Mouse (Mus musculus) forebrain, embryonic 15.5 days (tissue): ENCODE data around the gene Hist1h2ad. TPM values are rescaled to one million over a fixed set of nuclear protein-coding genes. Genes with fewer than 3 reads are reported as not detected.
"Not testable (repeated sequence)": the region's sequence is repeated elsewhere in the genome, so short reads cannot be mapped to it uniquely, and the experiment has no call there.

Source experiments
- ATAC-seq: fragments of 200-750 bp; cut with Nextera tagmentation; replicated peaks from 2 replicates; pipeline ENCODE4 v1.8.0; 2017; ENCODE audit warnings: mild to moderate bottlenecking, moderate TSS enrichment, moderate library complexity
- H3K27ac ChIP-seq: fragments of 300-500 bp; sonication (generic); replicated peaks from 2 replicates; pipeline ENCODE4 v1.5.1; 2015; ENCODE audit warnings: mild to moderate bottlenecking, inconsistent platforms
- H3K27me3 ChIP-seq: fragments of 300-500 bp; sonication (generic); 2 replicates; pipeline ENCODE4 v1.6.1; 2015; ENCODE audit warnings: inconsistent platforms
- H3K36me3 ChIP-seq: fragments of 300-500 bp; sonication (generic); 2 replicates; pipeline ENCODE4 v1.6.1; 2015; ENCODE audit warnings: mild to moderate bottlenecking, inconsistent platforms
- H3K4me1 ChIP-seq: fragments of 300-500 bp; sonication (generic); 2 replicates; pipeline ENCODE4 v1.6.1; 2015; ENCODE audit warnings: inconsistent platforms
- H3K4me2 ChIP-seq: fragments of 300-500 bp; sonication (generic); replicated peaks from 2 replicates; pipeline ENCODE4 v1.6.1; 2015; ENCODE audit warnings: mild to moderate bottlenecking, inconsistent platforms
- H3K4me3 ChIP-seq: fragments of 300-500 bp; sonication (generic); 2 replicates; pipeline ENCODE4 v1.5.1; 2015; ENCODE audit warnings: mild to moderate bottlenecking, inconsistent platforms
- H3K9ac ChIP-seq: fragments of 300-500 bp; sonication (generic); replicated peaks from 2 replicates; pipeline ENCODE4 v1.6.1; 2015; ENCODE audit warnings: mild to moderate bottlenecking, inconsistent platforms
- H3K9me3 ChIP-seq: fragments of 300-500 bp; sonication (generic); 2 replicates; pipeline ENCODE4 v1.6.1; 2016; ENCODE audit warnings: inconsistent platforms
- whole genome bisulfite sequencing: fragments of 180-500 bp; shearing (Covaris S2); methylation state at CpG from one replicate; pipeline ENCODE4 v1.1.7; 2015; ENCODE audit warnings: mixed read lengths; 5-methylcytosine and 5-hydroxymethylcytosine counted together
- polyA plus RNA-seq: library from polyadenylated mRNA; unstranded; fragments of >200 nt; fragmentation: Nextera tagmentation; extraction: Ambion mirVana; gene quantifications from 2 replicates; pipeline ENCODE4 v1.2.1, GENCODE M21; 2015

Hist1h2ad gene
- polyA plus RNA-seq, 1 experiment from 2014 or later, result 2.0 TPM

- peak; percentile 17; the same call in 1 of the 2 replicates for ATAC-seq
- H3K9me3 ChIP-seq, result no peaks in the 10 kb centered on the region
- H3K27me3 ChIP-seq, result no peaks in the 10 kb centered on the region
- peak overlapping the region; percentile 74 for H3K9ac ChIP-seq
- WGBS, result under 1% methylated on average over 21 of the region's 21 CpGs
- H3K27ac ChIP-seq, result peak overlapping the region; percentile 97
- H3K4me3 ChIP-seq, result peak overlapping the region; percentile 47
- H3K4me2 ChIP-seq, result peak overlapping the region; percentile 77
- no peaks in the 10 kb centered on the region for H3K36me3 ChIP-seq
- peaks cover 50% of the 10 kb centered on the region for H3K4me1 ChIP-seq
These were observed 10.9 kb downstream of the Hist1h2ad start for GRCm38 (mm10) chr13:23585029-23585441.

- peak; percentile 91 for ATAC-seq
- H3K9me3 ChIP-seq, H3K27me3 ChIP-seq, H3K36me3 ChIP-seq: not testable (repeated sequence)
- peak overlapping the region; percentile 47 for H3K4me3 ChIP-seq
- WGBS, result under 1% methylated on average over 36 of the region's 36 CpGs
- H3K4me2 ChIP-seq, result peak overlapping the region; percentile 77
- peaks cover 50% of the 10 kb centered on the region for H3K4me1 ChIP-seq
- H3K9ac ChIP-seq, result peak overlapping the region; percentile 74
- peak overlapping the region; percentile 97 for H3K27ac ChIP-seq
These were observed 11.4 kb downstream of the Hist1h2ad start for GRCm38 (mm10) chr13:23585442-23586098.

DNA sequence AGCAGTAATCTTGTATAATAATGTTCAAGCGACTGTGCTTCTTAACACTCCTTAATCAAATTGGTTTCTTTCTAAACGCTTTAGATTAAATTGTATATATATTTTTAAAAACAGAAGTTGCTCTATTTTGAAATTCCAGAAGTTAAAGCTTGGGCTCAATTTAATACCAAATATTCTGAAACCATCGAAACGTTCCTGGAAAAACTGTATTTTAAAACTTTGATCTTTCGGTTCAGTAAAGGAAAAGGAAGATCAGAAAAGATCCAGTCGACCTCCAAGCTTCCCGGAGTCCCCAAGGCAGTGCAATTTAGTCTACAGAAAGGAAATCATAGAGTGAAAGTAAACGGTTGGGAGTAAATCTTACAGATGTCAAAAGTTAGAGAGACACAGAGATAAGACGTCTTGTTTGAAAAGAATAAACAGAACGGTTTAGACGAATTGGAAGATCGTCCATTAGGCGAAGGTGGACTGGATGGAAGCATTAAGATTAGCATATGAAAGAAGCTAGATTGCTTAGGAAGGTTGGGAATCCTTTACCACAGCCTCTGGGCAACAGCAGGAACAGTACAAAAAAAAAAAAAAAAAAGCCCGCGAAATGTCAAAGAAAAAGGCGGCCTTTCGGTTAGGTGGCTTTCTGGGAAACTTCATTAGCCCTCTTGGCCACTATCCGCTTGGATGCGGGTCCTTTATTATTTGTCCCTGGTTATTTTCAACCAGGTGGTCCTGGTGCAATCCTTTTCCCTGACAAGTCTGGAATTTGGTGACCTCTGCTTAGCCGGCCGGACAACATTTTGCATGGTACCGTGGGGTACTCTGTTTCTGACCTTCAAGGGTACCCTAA lies 12.1 kb downstream of the Hist1h2ad start:
- no peaks in the 10 kb centered on the region for H3K27me3 ChIP-seq
- H3K4me3 ChIP-seq, result peak overlapping the region; percentile 47
- peak overlapping the region; percentile 97 for H3K27ac ChIP-seq
- H3K4me2 ChIP-seq, result peak overlapping the region; percentile 77
- H3K36me3 ChIP-seq, result no peaks in the 10 kb centered on the region
- peaks cover 45% of the 10 kb centered on the region for H3K4me1 ChIP-seq
- no peak for ATAC-seq
- no peaks in the 10 kb centered on the region for H3K9me3 ChIP-seq
- H3K9ac ChIP-seq, result peak overlapping the region; percentile 27
- WGBS, result under 1% methylated on average over 22 of the region's 22 CpGs

DNA sequence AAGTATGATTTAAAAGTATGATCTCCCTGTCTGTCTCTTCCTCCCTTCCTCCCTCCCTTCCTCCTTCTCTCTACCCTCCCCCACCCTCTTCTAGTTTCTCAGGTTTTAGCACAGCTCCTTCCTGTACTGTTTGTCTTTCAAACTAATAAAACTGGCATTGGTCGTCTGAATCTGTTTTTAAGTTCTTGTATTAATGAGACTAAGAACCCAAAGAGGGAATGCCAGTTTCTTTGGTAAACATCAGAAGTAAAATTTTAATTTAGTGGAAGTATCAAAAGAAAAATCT lies 12.7 kb downstream of the Hist1h2ad start:
- Histone ChIP-seq H3K4me3 (peak overlapping the region; percentile 47), H3K27ac (peak overlapping the region; percentile 97), H3K9ac (peak overlapping the region; percentile 27), H3K9me3 (no peaks in the 10 kb centered on the region), H3K27me3 (no peaks in the 10 kb centered on the region), H3K4me2 (peak overlapping the region; percentile 77), H3K4me1 (peaks cover 43% of the 10 kb centered on the region), H3K36me3 (no peaks in the 10 kb centered on the region)
- 3% methylated on average over 1 of the region's 1 CpGs for WGBS
- ATAC-seq, result no peak

DNA sequence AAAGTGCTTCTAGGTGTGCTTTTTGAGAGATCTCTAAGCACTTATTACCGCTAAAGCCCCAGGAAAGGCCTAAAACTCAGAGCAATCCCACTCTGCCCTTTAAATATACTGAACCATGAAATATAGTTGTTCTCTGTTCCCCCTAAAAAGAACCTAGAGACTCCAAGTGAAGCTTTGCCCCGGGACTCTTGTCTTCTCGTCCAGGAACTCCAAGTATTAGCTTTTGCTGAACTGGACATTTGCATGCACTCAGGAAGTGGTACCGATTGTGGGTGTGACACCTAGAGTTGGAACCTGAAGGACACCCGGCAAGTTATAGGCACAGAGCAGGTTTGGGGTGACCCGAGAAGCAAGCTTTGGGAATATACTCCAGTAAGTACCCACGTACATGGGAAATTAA lies 17.0 kb downstream of the Hist1h2ad start:
- H3K4me2 ChIP-seq, result no peak overlapping the region
- H3K27ac ChIP-seq, result no peak overlapping the region
- H3K4me1 ChIP-seq, result peaks cover 10% of the 10 kb centered on the region
- H3K4me3 ChIP-seq, result no peak overlapping the region
- no peaks in the 10 kb centered on the region for H3K9me3 ChIP-seq
- WGBS, result 96% methylated on average over 7 of the region's 7 CpGs
- no peaks in the 10 kb centered on the region for H3K27me3 ChIP-seq
- no peak overlapping the region for H3K9ac ChIP-seq
- no peak for ATAC-seq
- H3K36me3 ChIP-seq, result no peaks in the 10 kb centered on the region

DNA sequence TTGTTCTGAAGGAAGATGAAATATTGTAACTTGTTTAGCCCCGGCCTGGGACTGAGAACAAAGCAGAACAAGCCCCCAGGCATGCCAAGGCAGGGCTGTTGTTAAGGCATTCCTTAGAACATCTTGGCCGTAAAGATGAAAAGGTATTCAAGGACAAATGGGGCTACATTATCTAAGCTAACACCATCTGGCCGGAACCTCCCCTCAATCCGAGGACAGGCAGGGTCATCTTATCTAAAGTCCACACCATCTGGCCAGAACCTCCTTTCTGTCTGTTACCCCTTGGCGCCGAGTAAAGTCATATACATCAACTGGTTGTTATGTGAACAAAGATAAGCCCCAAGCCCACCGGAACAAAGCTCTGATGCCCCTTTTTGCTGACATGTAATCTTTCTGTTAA lies 17.7 kb downstream of the Hist1h2ad start:
- 92% methylated on average over 7 of the region's 7 CpGs for WGBS
- not testable (repeated sequence) for H3K9me3 ChIP-seq, H3K4me3 ChIP-seq, H3K27ac ChIP-seq, H3K4me1 ChIP-seq, H3K36me3 ChIP-seq, H3K4me2 ChIP-seq, H3K9ac ChIP-seq, ATAC-seq, H3K27me3 ChIP-seq

GRCm38 (mm10) chr13:23592614-23593013 lies 18.4 kb downstream of the Hist1h2ad start:
- Histone ChIP-seq H3K4me2 (no peak overlapping the region), H3K36me3 (no peaks in the 10 kb centered on the region), H3K27ac (no peak overlapping the region), H3K4me3 (no peak overlapping the region), H3K27me3 (no peaks in the 10 kb centered on the region), H3K9ac (no peak overlapping the region), H3K4me1 (no peaks in the 10 kb centered on the region), H3K9me3 (no peaks in the 10 kb centered on the region)
- no peak for ATAC-seq
- WGBS, result 85% methylated on average over 7 of the region's 7 CpGs

DNA sequence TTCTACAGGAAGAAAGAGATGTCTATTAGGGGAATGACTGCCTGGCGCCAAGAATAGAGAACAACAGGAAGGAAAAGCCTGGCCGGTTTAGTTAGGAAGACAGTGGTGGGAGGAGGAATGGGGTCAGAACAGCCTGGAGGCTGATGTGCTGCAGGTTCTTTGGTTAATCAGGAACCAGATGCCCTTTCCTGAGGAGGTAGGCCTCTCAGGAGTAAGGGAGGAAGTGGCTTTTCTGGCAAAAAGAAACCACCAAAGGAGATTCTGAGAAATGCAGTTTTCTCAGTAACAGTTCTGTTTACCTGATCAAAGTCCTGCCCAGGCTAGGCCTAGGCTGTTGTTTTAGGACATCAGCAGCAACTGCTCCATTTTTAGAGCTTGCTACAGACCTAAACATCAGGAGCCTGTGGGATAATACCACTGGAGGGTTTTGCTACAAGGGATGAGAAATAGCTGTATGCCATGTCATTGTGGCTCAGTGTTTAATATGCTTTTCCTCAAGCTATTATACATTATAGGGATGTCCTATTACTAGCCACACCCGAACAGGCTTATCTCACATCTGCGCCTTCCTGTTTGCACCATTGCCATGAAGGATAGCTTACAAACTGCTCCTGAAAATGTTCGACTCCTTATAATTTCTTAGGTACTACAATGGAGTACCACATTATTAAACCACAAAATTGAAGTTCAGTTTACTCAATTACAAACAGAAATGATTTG lies 19.0 kb downstream of the Hist1h2ad start:
- Histone ChIP-seq H3K4me3 (no peak overlapping the region), H3K4me1 (no peaks in the 10 kb centered on the region), H3K27me3 (no peaks in the 10 kb centered on the region), H3K27ac (no peak overlapping the region), H3K36me3 (no peaks in the 10 kb centered on the region), H3K4me2 (no peak overlapping the region), H3K9me3 (no peaks in the 10 kb centered on the region), H3K9ac (no peak overlapping the region)
- WGBS, result 87% methylated on average over 5 of the region's 5 CpGs
- ATAC-seq, result no peak

- H3K9ac ChIP-seq, result no peak overlapping the region
- no peaks in the 10 kb centered on the region for H3K9me3 ChIP-seq
- 77% methylated on average over 2 of the region's 2 CpGs for WGBS
- H3K4me2 ChIP-seq, result no peak overlapping the region
- H3K27me3 ChIP-seq, result no peaks in the 10 kb centered on the region
- ATAC-seq, result no peak
- no peak overlapping the region for H3K27ac ChIP-seq
- no peaks in the 10 kb centered on the region for H3K4me1 ChIP-seq
- no peak overlapping the region for H3K4me3 ChIP-seq
- H3K36me3 ChIP-seq, result no peaks in the 10 kb centered on the region
These were observed 21.0 kb downstream of the Hist1h2ad start for GRCm38 (mm10) chr13:23595185-23595584.

- H3K4me2 ChIP-seq, result no peak overlapping the region
- no peaks in the 10 kb centered on the region for H3K4me1 ChIP-seq
- no peak overlapping the region for H3K4me3 ChIP-seq
- H3K27me3 ChIP-seq, result no peaks in the 10 kb centered on the region
- H3K9me3 ChIP-seq, result no peaks in the 10 kb centered on the region
- H3K27ac ChIP-seq, result no peak overlapping the region
- H3K36me3 ChIP-seq, result no peaks in the 10 kb centered on the region
- no peak overlapping the region for H3K9ac ChIP-seq
- WGBS, result 87% methylated on average over 7 of the region's 7 CpGs
- no peak for ATAC-seq
These were observed 21.6 kb downstream of the Hist1h2ad start for GRCm38 (mm10) chr13:23595622-23596372.

GRCm38 (mm10) chr13:23597957-23598356 lies 23.8 kb downstream of the Hist1h2ad start:
- Histone ChIP-seq H3K36me3 (no peaks in the 10 kb centered on the region), H3K27me3 (no peaks in the 10 kb centered on the region), H3K9me3 (no peaks in the 10 kb centered on the region), H3K27ac (no peak overlapping the region), H3K4me3 (no peak overlapping the region), H3K9ac (no peak overlapping the region), H3K4me1 (no peaks in the 10 kb centered on the region), H3K4me2 (no peak overlapping the region)
- 8% methylated on average over 9 of the region's 9 CpGs for WGBS
- no peak for ATAC-seq
